Mouse (Mus musculus): ENCODE measurements around the gene Dnajc3. TPM values are rescaled to one million over a fixed set of nuclear protein-coding genes. Genes with fewer than 3 reads are reported as not detected.

Dnajc3 gene
- polyA plus RNA-seq, 1 experiment from 2014 or later: 29.3 TPM

DNA sequence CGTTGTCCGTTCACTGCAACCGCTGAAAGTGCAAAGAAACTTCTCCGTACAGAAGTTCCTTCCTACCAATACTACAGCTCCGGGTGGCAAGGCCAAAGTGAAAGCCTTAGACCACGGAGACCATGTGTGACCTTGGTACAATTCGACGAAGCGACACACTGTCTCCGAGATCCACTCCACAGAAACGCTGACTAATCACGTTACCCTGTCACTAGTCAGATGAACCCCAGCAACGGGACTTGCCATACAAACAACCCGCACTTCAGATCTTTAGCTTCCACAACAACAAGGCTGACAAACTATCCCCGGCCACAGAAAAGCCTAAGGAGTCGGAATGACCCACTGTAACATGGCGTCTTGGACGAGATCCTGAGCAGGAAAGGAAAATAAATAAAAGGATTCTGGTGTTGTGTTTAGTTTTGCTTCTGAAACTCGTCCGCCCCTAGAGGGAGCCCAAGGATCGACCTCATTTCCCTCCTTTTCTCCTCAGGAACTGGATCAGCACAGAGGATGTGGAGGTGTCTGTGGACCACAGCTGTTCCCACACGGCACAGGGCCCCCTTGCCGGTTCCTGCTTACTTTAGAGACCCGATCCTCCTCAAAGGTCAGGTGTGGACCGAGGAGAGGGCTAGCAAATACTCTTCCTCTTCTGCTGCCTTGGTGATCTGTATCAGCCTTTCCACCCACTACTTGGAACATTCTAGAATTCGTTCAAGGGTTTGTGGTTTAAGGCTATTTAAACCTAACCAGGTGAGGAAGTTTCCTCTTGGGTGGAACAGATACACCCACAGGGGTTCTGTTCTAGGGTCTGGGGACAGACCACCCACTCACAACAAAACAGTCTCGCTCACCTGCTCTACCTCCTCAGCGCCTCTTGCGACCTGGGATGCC is 27.2 kb upstream of the Dnajc3 start:
- H3K27ac ChIP-seq: no peak overlapping the region
- H3K4me2 ChIP-seq: peak overlapping the region; percentile 51
- peaks cover 8% of the 10 kb centered on the region; the same call in 1 of the 2 replicates for H3K4me1 ChIP-seq (replicated peaks)
- peak overlapping the region; percentile 26 for H3K4me3 ChIP-seq (replicated peaks)
- no peak overlapping the region for H3K9ac ChIP-seq
- H3K36me3 ChIP-seq: no peaks in the 10 kb centered on the region
- H3K27me3 ChIP-seq: no peaks in the 10 kb centered on the region
- 43% methylated on average over 29 of the region's 29 CpGs for WGBS (ENCODE audit: insufficient replicate concordance)
- ATAC-seq (ENCODE audit: low read depth) (peak; percentile 54; the same call in 1 of the 2 replicates), DNase-seq (no peak)
- no peaks in the 10 kb centered on the region for H3K9me3 ChIP-seq (replicated peaks)

DNA sequence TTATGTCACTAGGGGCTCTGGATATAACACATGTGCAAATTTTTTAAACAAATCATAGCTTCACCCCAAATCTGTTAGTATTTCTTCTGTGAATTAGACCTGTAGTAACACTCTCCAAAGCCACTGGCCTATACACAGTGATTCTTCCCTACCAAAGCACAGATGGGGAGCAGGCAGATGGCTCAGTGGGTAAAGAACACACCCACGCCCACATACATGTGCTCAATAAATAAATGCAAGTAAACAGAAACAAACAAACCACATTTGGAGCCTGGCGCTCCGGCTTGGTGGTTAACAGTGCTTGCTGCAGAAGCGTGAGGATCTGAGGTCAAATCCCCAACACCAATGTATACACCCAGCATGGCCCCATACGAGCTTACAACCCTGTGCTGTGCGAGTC is 26.3 kb upstream of the Dnajc3 start:
- H3K27me3 ChIP-seq: no peaks in the 10 kb centered on the region
- H3K27ac ChIP-seq: no peak overlapping the region
- ATAC-seq (ENCODE audit: low read depth): no peak
- 83% methylated on average over 6 of the region's 6 CpGs for WGBS (ENCODE audit: insufficient replicate concordance)
- peaks cover 8% of the 10 kb centered on the region; the same call in 1 of the 2 replicates for H3K4me1 ChIP-seq (replicated peaks)
- no peak overlapping the region for H3K9ac ChIP-seq
- DNase-seq: no peak
- H3K9me3 ChIP-seq (replicated peaks): no peaks in the 10 kb centered on the region
- H3K4me2 ChIP-seq: no peak overlapping the region
- H3K4me3 ChIP-seq (replicated peaks): no peak overlapping the region
- H3K36me3 ChIP-seq: no peaks in the 10 kb centered on the region

DNA sequence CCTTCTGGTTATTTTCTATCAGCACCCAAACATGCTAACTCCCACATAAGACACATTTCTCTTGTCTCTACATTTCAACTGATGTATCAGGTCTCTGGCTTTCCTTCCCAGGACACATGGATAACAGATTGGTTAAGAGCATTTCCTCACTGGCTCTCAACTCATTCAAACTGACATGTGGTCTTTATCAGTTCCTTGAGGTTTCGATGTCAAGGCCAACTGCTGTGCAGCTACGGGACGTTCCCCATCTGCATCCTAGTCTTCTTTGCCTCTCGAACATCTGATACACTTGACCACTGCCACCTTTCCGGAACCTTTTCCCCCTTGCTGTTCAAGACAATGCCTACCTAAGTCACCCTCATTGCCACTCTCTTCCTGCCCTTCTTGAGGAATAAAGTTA is 24.1 kb upstream of the Dnajc3 start:
- ATAC-seq (ENCODE audit: low read depth) (no peak), DNase-seq (no peak)
- Histone ChIP-seq H3K36me3 (no peaks in the 10 kb centered on the region), H3K27ac (no peak overlapping the region), H3K9me3 (replicated peaks) (no peaks in the 10 kb centered on the region), H3K4me2 (no peak overlapping the region), H3K4me1 (replicated peaks) (peaks cover 8% of the 10 kb centered on the region; the same call in 1 of the 2 replicates), H3K9ac (no peak overlapping the region), H3K4me3 (replicated peaks) (no peak overlapping the region), H3K27me3 (no peaks in the 10 kb centered on the region)
- 18% methylated on average over 5 of the region's 5 CpGs for WGBS (ENCODE audit: insufficient replicate concordance)

DNA sequence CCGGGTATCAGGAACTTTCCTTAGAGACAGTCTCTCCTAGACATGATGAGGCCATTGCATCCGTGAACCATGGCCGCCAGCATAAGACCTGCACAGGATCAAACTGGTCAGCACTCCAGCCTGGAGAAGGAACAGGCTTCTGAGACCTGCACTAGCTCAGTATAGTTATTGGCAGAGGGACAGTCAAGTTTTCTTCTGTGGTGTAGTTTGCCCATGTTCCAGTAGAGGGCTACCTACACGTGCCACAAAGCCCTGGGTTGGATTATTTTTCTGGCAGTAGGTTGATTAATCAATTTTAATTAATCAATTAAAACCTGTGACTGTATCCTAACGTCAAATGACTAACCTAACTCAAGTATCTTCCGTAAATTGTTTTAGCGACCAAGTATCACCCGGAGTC is 18.8 kb upstream of the Dnajc3 start:
- peaks cover 12% of the 10 kb centered on the region for H3K4me1 ChIP-seq (replicated peaks)
- H3K36me3 ChIP-seq: no peaks in the 10 kb centered on the region
- H3K27ac ChIP-seq: no peak overlapping the region
- no peak overlapping the region for H3K9ac ChIP-seq
- H3K27me3 ChIP-seq: peaks cover 38% of the 10 kb centered on the region
- ATAC-seq (ENCODE audit: low read depth) (no peak), DNase-seq (no peak)
- H3K4me3 ChIP-seq (replicated peaks): no peak overlapping the region
- H3K4me2 ChIP-seq: no peak overlapping the region
- H3K9me3 ChIP-seq (replicated peaks): no peaks in the 10 kb centered on the region
- 51% methylated on average over 8 of the region's 8 CpGs for WGBS (ENCODE audit: insufficient replicate concordance)

DNA sequence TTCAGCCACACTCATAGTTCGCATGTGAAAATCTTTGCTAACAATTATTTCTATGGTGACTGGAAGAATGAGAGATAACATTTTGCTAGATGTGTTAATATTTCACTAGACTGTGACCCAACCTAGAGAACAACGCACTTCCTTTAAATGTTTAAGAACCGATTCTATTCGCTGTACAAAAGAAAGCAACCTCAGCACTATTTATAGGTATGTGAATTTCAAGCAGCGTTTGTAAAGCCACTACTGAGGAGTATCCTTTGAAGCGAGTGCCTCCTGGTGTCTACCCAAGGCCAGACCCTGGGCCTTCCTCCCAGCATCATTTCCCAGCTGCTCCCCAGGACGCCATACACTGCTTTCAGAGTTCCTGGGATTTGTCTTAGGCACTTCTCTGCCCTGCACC is 17.1 kb upstream of the Dnajc3 start:
- DNase-seq (no peak), ATAC-seq (ENCODE audit: low read depth) (no peak)
- Histone ChIP-seq H3K4me3 (replicated peaks) (no peak overlapping the region), H3K27ac (no peak overlapping the region), H3K36me3 (no peaks in the 10 kb centered on the region), H3K9ac (no peak overlapping the region), H3K4me1 (replicated peaks) (peaks cover 23% of the 10 kb centered on the region), H3K9me3 (replicated peaks) (no peaks in the 10 kb centered on the region), H3K4me2 (no peak overlapping the region), H3K27me3 (peaks cover 54% of the 10 kb centered on the region)
- WGBS (ENCODE audit: insufficient replicate concordance): 50% methylated on average over 7 of the region's 7 CpGs

DNA sequence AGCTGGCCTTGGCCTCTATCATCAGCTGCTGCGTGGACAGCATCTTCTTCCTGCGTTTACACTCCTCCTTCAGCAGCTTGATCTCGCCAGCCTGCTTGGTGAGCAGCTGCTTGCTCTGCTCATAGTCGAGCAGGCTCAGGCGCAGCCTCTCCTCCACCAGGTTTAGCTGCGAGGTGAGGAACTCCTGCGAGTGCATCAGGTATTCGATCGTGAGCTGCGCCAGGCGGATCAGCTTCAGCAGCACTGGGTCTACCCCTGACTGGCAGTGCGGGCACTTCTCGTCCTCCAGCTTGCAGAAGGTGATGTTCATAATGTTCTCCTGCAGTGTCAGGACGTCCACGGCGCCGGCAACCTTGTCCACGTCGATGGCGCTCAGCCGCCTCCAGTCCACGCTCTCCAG is 15.5 kb upstream of the Dnajc3 start:
- WGBS (ENCODE audit: insufficient replicate concordance): 18% methylated on average over 22 of the region's 22 CpGs
- no peak for DNase-seq
- no peak overlapping the region for H3K9ac ChIP-seq

DNA sequence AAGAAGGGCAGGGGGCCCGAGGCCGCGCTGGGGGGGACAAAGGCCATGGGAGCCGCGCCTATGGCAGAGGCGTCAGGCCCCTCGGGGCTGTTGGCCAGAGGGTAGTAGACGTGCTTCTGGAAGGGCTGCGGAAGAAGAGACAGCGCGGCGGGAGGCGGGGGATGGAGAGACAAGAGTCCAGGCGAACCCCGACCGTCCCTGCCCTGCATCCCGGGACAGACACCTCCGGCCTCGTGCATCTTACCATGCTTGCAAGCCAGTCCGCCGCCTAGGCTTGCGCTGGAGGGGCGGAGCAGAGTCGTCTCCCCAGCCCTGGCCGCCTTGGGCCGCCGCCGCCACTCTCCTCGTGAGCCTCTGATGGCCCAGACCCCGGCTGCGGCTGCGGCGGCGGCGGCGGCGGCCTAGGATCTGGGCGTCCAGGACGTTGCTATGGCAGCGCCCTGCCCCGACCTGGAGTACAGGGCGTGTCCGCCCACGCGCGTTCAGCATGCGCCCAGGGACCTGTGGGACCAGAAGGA is 15.1 kb upstream of the Dnajc3 start:
- Histone ChIP-seq H3K9me3 (replicated peaks) (no peaks in the 10 kb centered on the region), H3K27me3 (peaks cover 74% of the 10 kb centered on the region), H3K4me3 (replicated peaks) (peak overlapping the region; percentile 40), H3K4me2 (peak overlapping the region; percentile 56), H3K36me3 (no peaks in the 10 kb centered on the region), H3K9ac (no peak overlapping the region), H3K27ac (no peak overlapping the region), H3K4me1 (replicated peaks) (peaks cover 23% of the 10 kb centered on the region)
- ATAC-seq (ENCODE audit: low read depth): no peak; the same call in 1 of the 2 replicates
- DNase-seq: no peak
- 2% methylated on average over 40 of the region's 47 CpGs for WGBS (ENCODE audit: insufficient replicate concordance)

More for the DNA sequence above, 15.5 kb upstream of the Dnajc3 start:
- Histone ChIP-seq H3K4me1 (replicated peaks) (peaks cover 23% of the 10 kb centered on the region), H3K9me3 (replicated peaks) (no peaks in the 10 kb centered on the region), H3K27me3 (peaks cover 70% of the 10 kb centered on the region), H3K4me2 (peak overlapping the region; percentile 56), H3K27ac (no peak overlapping the region), H3K4me3 (replicated peaks) (peak overlapping the region; percentile 40), H3K36me3 (no peaks in the 10 kb centered on the region)
- ATAC-seq (ENCODE audit: low read depth): no peak

DNA sequence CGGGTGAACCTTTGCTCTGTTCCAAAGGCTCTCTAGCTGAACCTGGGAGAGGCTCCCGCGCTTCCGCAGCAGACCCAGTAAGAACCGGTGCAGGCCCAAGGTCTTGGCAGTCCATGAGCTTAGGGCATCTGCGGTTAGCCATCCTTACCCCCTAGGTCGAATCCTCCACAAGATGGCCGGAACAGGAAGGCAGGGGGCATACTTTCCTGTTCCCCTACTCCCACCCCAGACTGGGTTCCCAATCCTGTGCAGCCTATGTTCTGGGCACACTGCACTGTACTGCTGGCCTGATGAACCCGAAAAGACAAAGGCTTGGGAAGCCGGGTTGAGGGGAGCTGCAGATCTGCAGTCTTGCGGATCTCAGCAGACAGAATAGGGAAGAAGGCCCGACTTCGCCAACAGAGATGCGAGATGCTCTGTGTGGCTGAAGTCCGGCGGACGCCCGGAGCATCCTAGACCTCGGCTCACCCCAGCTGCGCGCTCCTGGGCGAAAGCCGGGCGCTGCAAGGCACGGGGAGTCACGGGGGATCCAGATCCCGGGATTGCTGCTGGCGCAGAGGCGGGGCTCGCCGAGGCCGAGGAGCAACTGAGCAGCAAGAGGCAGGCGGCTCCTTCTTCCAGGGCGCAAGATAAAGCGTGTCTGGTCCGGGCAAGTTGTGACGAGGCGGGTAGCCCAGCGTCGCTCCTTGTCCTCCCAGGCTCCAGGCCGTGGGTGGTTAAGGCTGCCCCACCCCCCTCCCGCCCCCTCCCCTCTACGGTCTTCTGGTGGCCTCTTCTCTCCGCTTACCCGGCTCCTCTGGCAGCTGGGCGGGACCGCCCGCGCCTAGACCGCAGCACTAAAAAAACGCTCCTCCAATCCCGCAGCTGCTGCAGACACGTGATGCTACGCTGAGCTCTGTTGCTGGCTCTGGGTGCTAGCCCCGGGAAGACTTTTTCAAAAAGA is 12.8 kb upstream of the Dnajc3 start, which contains the start of gene Dzip1:
Dzip1 (minus strand) TSS at position 788 of the 943 bp plus-strand sequence.
- peak; percentile 34; the same call in 1 of the 2 replicates for ATAC-seq (ENCODE audit: low read depth)
- Histone ChIP-seq H3K4me2 (peak within 1 kb of the TSS; percentile 69), H3K9ac (no peak within 1 kb of the TSS), H3K36me3 (no peaks in the 10 kb centered on the region), H3K4me1 (replicated peaks) (peaks cover 23% of the 10 kb centered on the region), H3K27me3 (peaks cover 74% of the 10 kb centered on the region), H3K9me3 (replicated peaks) (no peaks in the 10 kb centered on the region), H3K4me3 (replicated peaks) (peak within 1 kb of the TSS; percentile 52), H3K27ac (no peak within 1 kb of the TSS)
- WGBS (ENCODE audit: insufficient replicate concordance): 1% methylated on average over 55 of the region's 55 CpGs
- no peak for DNase-seq

DNA sequence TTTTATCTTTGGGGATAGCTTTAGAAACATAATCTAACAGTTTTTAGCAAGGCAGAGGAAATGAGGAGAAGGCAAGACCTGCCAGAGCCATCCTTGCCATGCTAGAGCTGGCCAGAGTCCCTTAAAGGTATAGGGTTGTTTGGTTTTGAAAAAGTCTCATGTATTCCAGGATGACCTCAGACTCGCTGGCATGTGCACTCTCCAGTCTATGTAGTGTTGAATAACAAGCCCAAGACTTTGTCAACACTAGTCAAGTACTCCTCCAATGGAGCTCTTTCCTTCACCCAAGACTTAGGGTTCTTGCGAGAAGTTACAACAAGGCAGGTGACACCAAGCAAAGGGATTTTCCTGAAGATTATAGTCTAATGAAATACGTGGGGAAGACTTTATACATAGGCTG is 9.2 kb upstream of the Dnajc3 start:
- H3K27ac ChIP-seq: no peak overlapping the region
- H3K4me1 ChIP-seq (replicated peaks): peaks cover 14% of the 10 kb centered on the region
- no peak overlapping the region for H3K9ac ChIP-seq
- DNase-seq (no peak), ATAC-seq (ENCODE audit: low read depth) (no peak)
- no peak overlapping the region for H3K4me3 ChIP-seq (replicated peaks)
- no peaks in the 10 kb centered on the region for H3K36me3 ChIP-seq
- H3K27me3 ChIP-seq: peaks cover 45% of the 10 kb centered on the region
- H3K4me2 ChIP-seq: no peak overlapping the region
- H3K9me3 ChIP-seq (replicated peaks): no peaks in the 10 kb centered on the region
- 63% methylated on average over 3 of the region's 3 CpGs for WGBS (ENCODE audit: insufficient replicate concordance)

DNA sequence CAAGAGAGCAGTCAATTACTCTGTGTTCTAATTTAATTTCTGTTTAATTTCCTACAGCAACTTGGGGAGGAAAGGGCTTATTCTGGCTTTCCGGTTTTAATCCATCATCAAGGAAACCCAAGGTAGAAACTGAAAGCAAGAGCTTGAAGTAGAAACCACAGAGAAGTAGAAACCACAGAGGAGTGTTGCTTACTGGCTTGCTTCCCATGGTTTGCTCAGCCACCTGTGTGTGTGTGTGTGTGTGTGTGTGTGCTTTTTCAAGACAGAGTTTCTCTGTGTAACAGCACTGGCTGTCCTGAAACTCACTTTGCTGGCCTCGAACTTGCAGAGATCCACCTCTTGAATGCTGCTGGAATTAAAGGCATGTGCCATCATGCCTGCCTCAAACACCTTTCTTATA is 8.0 kb upstream of the Dnajc3 start:
- no peak for DNase-seq
- no peak overlapping the region for H3K4me2 ChIP-seq
- no peaks in the 10 kb centered on the region for H3K9me3 ChIP-seq (replicated peaks)
- ATAC-seq (ENCODE audit: low read depth): no peak
- no peak overlapping the region for H3K27ac ChIP-seq
- WGBS (ENCODE audit: insufficient replicate concordance): 57% methylated on average over 2 of the region's 2 CpGs
- no peak overlapping the region for H3K4me3 ChIP-seq (replicated peaks)
- peaks cover 33% of the 10 kb centered on the region for H3K27me3 ChIP-seq
- H3K4me1 ChIP-seq (replicated peaks): peaks cover 16% of the 10 kb centered on the region
- H3K36me3 ChIP-seq: no peaks in the 10 kb centered on the region
- H3K9ac ChIP-seq: no peak overlapping the region

DNA sequence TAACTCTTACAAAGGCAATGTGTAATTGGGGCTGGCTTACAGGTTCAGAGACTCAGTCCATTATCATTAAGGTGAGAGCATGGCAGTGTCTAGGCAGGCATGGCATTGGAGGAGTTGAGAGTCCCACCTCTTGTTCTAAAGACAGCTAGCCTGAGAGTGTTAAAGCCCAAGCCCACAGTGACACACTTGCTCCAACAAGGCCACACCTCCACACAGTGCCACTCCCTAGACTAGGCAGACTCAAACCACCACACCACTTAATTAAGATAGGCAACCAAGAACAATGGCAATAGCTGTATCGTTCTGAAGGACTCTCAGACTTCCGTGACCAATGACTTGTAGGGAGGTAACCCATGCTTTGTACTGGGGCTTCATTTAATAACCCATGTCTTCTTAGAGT is 7.0 kb upstream of the Dnajc3 start:
- DNase-seq: no peak
- Histone ChIP-seq H3K9ac (no peak overlapping the region), H3K27me3 (peaks cover 23% of the 10 kb centered on the region), H3K27ac (no peak overlapping the region), H3K4me2 (no peak overlapping the region), H3K36me3 (no peaks in the 10 kb centered on the region), H3K4me1 (replicated peaks) (peaks cover 13% of the 10 kb centered on the region; the same call in 1 of the 2 replicates), H3K9me3 (replicated peaks) (no peaks in the 10 kb centered on the region), H3K4me3 (replicated peaks) (no peak overlapping the region)
- no peak for ATAC-seq (ENCODE audit: low read depth)
- 54% methylated on average over 2 of the region's 2 CpGs for WGBS (ENCODE audit: insufficient replicate concordance)
